Mouse (Mus musculus) ES-E14 (cell line): ENCODE data around the gene Dpm2.

Source experiments
- CHD2 ChIP-seq: IDR thresholded peaks from 2 replicates; pipeline ENCODE4 v1.6.1; 2014; ENCODE audit warnings: mild to moderate bottlenecking, low read depth, low read length, inconsistent platforms
- HCFC1 ChIP-seq: IDR thresholded peaks from 2 replicates; pipeline ENCODE4 v1.6.1; 2012; ENCODE audit warnings: low read length, inconsistent platforms, borderline replicate concordance; ENCODE audit not compliant: insufficient read depth
- MAFK ChIP-seq: IDR thresholded peaks from 2 replicates; pipeline ENCODE4 v1.6.1; 2014; ENCODE audit warnings: mild to moderate bottlenecking, low read depth, low read length, inconsistent platforms; ENCODE audit not compliant: insufficient read depth
- ZNF384 ChIP-seq: IDR thresholded peaks from 2 replicates; pipeline ENCODE4 v1.6.1; 2012; ENCODE audit warnings: low read depth, low read length, inconsistent platforms

DNA sequence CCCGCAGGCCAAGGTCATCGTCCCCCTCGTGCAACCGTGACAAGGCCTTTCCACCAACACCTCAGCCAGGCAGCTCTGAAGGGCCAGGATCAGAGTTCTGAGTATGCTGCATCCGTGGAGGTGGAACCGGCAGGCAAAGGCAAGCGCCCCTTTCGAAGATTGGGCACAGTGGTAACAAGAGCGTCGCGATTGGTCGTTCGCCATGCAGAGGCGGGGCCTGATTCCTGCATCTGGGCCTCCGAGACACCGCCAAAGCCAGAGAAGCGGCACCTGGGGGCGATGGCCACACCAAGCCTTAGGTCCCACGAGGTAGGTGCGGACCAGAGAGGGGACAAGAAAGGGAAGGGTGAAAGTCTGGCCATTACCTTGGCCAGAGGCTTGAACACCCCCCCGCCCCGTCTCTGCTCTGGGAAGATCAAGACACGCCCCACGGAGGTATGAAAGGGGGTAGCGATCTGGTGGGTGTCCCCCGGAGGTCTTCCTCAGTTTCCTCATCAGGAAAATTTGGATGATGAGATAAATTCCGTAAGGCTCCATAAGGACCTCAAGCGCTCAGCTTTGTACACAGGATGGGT is 5.0 kb downstream of the Dpm2 start, which contains the start of gene 9430097D07Rik:
- no peak for TF ChIP-seq MAFK
- no peak for TF ChIP-seq ZNF384
- no peak for TF ChIP-seq HCFC1
- no peak for TF ChIP-seq CHD2
